Mouse (Mus musculus): ENCODE measurements at regions not wholly inside any gene's neighbourhood (a gene's known extent, or its start where the extent isn't known, plus 50 kb on each side); places are given as distances from the start of the nearest gene placed in this dataset.

DNA sequence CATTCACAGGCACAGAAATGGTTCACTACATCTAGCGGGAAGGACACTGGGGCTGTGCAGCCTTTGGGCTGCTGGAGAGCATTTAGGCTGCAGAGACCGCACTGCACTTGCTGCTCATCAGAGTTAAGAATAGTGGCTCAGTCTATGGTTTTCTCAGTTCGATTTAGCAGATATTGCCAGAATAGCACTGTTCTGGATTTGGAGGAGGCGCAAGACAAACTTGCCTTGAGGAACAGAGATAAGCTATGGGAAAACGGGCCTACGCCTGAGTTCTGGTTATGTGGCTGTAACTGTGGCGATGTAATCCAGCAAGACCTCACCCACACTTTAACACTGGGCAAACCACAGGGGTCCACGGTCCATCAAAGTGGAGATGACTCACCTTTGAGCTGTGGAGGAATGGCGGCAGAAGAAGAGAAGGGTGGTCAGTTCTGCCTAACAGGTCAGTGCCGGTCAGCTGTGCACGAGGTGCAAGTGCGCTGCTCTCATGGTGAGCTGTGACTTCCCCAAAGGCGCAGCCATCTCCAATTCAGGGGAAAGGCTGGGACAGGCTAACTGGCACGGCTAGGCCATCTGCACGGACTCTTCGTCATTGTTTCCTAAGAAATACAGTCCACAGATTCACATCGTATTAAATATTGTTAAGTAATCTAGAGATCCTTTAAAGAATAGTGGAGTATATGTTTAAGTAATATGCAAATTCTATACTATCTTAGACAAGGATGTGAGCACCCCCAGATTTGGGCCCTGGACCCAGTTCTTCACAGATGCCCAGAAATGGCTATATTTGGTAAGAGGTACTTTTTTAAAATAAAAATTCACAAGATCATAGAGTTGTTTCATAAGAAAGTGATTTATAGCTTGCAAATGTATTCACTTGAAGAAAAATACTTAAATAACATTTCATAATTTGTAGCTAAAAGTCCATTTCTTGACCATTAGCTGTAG lies 118.7 kb upstream of the Sgk1 start:
- no peak overlapping the region for H3K4me3 ChIP-seq
- H3K4me2 ChIP-seq, result no peak overlapping the region
- no peak overlapping the region for H3K27ac ChIP-seq
- no peaks in the 10 kb centered on the region for H3K36me3 ChIP-seq
- H3K27me3 ChIP-seq, result no peaks in the 10 kb centered on the region
- 0 out of 2 replicates have a peak, but pooled peaks cover 3% of the 10 kb centered on the region for H3K4me1 ChIP-seq (replicated peaks)
- no peaks in the 10 kb centered on the region for H3K9me3 ChIP-seq
- 93% methylated on average over 17 of the region's 17 CpGs for WGBS
- ATAC-seq (ENCODE audit: low FRiP score), result no peak
- H3K9ac ChIP-seq, result no peak overlapping the region

DNA sequence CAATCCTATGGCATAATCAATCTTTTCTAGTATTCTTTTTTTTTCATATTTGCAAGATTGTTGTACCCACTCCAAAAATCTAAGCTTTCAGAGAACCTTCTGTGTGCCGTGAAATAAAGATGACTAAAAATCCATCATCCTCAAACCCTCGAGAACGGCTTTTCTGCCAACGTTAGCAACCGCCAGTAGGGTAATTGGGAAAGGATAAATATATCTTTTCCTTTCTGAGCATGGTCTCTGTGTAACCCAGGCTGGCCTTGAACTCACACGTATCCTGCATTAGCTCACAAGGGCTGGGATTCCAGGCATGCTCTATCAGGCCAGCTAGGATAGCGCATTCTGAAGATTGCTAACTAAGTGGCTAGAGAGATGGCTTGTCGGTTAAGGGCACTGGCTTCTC lies 117.9 kb upstream of the Sgk1 start:
- Histone ChIP-seq H3K36me3 (no peaks in the 10 kb centered on the region), H3K4me1 (replicated peaks) (0 out of 2 replicates have a peak, but pooled peaks cover 3% of the 10 kb centered on the region), H3K4me3 (no peak overlapping the region), H3K27ac (no peak overlapping the region), H3K27me3 (no peaks in the 10 kb centered on the region), H3K4me2 (no peak overlapping the region), H3K9me3 (no peaks in the 10 kb centered on the region), H3K9ac (no peak overlapping the region)
- 91% methylated on average over 8 of the region's 8 CpGs for WGBS
- ATAC-seq (ENCODE audit: low FRiP score), result no peak

DNA sequence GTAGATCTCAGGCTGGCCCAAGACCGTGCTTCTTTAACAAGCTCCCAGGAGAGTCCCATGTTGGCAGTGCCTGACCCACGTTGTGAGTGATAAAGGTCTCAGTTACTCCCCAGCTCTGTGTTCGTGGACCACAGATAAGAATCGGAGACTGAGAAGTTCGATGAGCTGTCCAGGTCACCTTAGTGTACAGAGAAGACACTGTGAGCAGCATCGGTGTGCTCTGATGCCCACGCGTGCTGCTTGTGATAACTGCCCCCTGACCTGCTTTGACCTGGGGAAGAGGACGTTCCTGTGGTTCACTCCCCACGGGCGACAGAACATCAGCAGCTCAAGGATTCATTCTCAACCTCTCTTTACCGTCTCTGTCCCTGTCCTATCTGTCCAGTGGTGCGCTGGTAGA lies 117.1 kb upstream of the Sgk1 start:
- Histone ChIP-seq H3K27ac (no peak overlapping the region), H3K9me3 (no peaks in the 10 kb centered on the region), H3K27me3 (no peaks in the 10 kb centered on the region), H3K4me3 (no peak overlapping the region), H3K4me2 (no peak overlapping the region), H3K9ac (no peak overlapping the region), H3K4me1 (replicated peaks) (0 out of 2 replicates have a peak, but pooled peaks cover 3% of the 10 kb centered on the region), H3K36me3 (no peaks in the 10 kb centered on the region)
- no peak for ATAC-seq (ENCODE audit: low FRiP score)
- 86% methylated on average over 13 of the region's 13 CpGs for WGBS

DNA sequence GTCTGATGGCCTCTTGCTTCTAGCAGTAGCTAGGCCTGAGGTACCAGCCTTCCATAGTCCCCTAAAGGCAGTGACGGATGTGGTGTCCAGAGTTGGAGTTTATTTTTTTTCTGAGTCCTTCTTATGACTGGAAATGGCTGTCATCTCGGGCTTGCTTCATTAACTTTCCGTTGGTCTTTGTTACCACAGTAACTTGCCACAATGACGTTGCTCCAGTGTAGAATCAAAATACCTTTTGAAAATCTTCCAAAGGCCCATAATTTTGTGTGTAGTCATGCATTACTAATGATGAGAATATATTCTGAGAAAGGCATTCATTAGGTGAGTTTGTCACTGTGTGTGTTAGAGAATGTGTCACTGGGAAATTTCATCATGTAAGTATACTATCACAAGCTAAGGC lies 108.4 kb upstream of the Sgk1 start:
- H3K27ac ChIP-seq, result no peak overlapping the region
- H3K36me3 ChIP-seq, result no peaks in the 10 kb centered on the region
- no peaks in the 10 kb centered on the region for H3K27me3 ChIP-seq
- H3K4me2 ChIP-seq, result no peak overlapping the region
- peaks cover 15% of the 10 kb centered on the region; the same call in 1 of the 2 replicates for H3K4me1 ChIP-seq (replicated peaks)
- ATAC-seq (ENCODE audit: low FRiP score), result no peak
- H3K9me3 ChIP-seq, result no peaks in the 10 kb centered on the region; the same call in 1 of the 2 replicates
- H3K4me3 ChIP-seq, result no peak overlapping the region
- H3K9ac ChIP-seq, result no peak overlapping the region
- whole genome bisulfite sequencing, result 55% methylated on average over 4 of the region's 4 CpGs

DNA sequence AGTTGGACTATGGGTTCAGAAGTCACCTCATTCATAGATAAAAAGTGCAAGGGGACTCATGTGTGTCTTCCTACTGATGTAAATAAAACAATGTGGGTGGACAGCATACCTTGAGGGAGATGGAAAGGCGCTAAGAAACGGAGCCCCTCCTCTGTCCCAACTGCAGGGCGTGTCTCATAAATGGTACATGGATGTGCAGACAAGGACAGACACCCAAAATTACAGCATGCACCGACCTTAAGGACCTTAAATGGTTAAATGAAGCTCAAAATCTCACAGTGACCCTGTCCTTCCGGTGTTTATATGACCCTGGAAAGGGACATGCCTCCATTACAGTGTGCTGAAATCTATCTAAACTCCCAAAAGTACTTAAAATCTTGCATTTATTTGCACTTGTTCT lies 106.5 kb upstream of the Sgk1 start:
- no peak overlapping the region for H3K9ac ChIP-seq
- 87% methylated on average over 5 of the region's 5 CpGs for WGBS
- no peak overlapping the region for H3K4me3 ChIP-seq
- no peak overlapping the region for H3K4me2 ChIP-seq
- peaks cover 15% of the 10 kb centered on the region; the same call in 1 of the 2 replicates for H3K4me1 ChIP-seq (replicated peaks)
- no peak for ATAC-seq (ENCODE audit: low FRiP score)
- H3K27ac ChIP-seq, result no peak overlapping the region
- no peaks in the 10 kb centered on the region for H3K36me3 ChIP-seq
- no peaks in the 10 kb centered on the region; the same call in 1 of the 2 replicates for H3K9me3 ChIP-seq
- H3K27me3 ChIP-seq, result no peaks in the 10 kb centered on the region

DNA sequence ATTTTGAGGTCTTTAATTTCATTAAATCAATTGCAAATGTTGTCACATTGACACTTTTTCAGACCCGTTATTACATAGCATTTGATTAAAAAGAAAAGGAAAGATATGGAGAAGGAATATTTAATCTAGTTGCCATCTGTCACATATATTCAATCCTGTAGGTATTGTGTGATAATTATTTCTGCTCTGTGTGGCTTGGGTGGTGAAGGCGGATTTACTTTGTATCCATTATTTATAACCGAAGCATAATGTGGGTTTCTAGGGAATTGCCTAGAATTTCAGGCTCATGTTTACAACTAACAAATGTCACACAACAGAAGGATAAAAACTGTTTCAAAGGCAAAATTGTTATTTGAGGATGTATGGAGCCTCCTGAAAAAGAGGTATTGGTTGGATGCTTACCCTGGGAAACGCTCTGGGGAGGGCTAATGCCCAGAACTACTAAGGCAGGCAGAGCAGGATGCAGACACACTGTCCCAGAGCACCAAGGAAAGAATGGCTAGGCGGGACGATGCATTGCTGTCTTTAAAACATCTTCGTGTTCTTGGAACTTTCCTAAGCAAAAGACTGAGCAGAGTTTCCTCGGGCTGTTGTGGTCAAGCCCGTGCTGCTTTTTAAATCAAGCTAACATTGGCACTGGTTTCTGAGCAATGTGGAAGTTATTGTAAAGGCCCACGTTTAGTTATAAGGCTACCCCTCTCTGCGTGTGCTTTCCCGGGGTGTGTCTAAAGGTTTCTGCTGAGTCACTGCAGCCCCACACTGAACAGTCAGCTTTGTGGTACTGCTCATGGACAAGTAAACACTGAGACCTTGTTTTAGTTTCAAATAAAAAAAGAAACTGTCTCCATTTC lies 105.8 kb upstream of the Sgk1 start:
- no peak overlapping the region for H3K4me3 ChIP-seq
- no peak overlapping the region for H3K27ac ChIP-seq
- no peaks in the 10 kb centered on the region for H3K27me3 ChIP-seq
- H3K9ac ChIP-seq, result no peak overlapping the region
- H3K36me3 ChIP-seq, result no peaks in the 10 kb centered on the region
- ATAC-seq (ENCODE audit: low FRiP score), result no peak
- H3K4me2 ChIP-seq, result no peak overlapping the region
- H3K4me1 ChIP-seq (replicated peaks), result peaks cover 15% of the 10 kb centered on the region; the same call in 1 of the 2 replicates
- WGBS, result 62% methylated on average over 12 of the region's 12 CpGs
- no peaks in the 10 kb centered on the region for H3K9me3 ChIP-seq

DNA sequence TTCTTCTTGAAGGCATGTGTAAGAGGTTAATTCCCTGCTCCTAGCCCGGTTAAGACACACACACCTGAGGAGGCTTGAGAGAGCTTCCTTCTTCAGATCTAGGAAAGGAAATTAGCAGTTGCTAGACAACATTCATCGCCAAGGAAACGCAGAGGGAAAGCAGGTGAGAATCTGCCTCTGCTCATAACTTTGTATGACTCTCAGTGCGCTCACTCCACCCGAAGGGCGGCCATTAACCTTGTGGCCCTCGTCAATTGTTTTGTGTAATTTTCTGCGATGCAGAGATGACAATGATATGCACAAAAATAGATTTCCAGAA lies 105.3 kb upstream of the Sgk1 start:
- H3K9ac ChIP-seq, result no peak overlapping the region
- no peak overlapping the region for H3K27ac ChIP-seq
- no peaks in the 10 kb centered on the region for H3K27me3 ChIP-seq
- WGBS, result 76% methylated on average over 8 of the region's 8 CpGs
- no peak overlapping the region for H3K4me3 ChIP-seq
- ATAC-seq (ENCODE audit: low FRiP score), result no peak
- H3K4me2 ChIP-seq, result no peak overlapping the region
- peaks cover 15% of the 10 kb centered on the region; the same call in 1 of the 2 replicates for H3K4me1 ChIP-seq (replicated peaks)
- no peaks in the 10 kb centered on the region for H3K9me3 ChIP-seq
- no peaks in the 10 kb centered on the region for H3K36me3 ChIP-seq

DNA sequence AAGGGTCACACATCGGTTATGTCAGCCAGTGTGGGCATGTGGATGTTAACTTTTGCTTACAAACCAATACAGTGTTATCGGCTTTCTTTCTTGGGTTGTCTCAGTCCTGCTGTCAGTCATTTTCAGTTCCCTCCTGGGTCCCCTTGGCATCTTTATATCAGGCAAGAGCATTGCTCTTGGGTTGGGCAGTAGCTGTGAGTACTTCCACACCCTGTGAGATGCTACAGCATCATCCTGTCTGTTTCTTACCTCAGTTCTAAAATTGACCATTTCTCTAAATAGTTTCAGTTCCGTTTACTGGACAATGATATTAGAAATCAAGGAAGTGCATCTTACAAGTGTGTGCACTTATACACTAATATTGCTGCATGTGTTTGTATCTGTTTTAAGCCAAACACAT lies 104.9 kb upstream of the Sgk1 start:
- no peak overlapping the region for H3K9ac ChIP-seq
- no peak overlapping the region for H3K4me2 ChIP-seq
- no peak overlapping the region for H3K4me3 ChIP-seq
- H3K27me3 ChIP-seq, result no peaks in the 10 kb centered on the region
- H3K9me3 ChIP-seq, result no peaks in the 10 kb centered on the region
- peaks cover 15% of the 10 kb centered on the region; the same call in 1 of the 2 replicates for H3K4me1 ChIP-seq (replicated peaks)
- no peak for ATAC-seq (ENCODE audit: low FRiP score)
- WGBS, result 87% methylated on average over 3 of the region's 3 CpGs
- no peaks in the 10 kb centered on the region for H3K36me3 ChIP-seq
- H3K27ac ChIP-seq, result no peak overlapping the region

DNA sequence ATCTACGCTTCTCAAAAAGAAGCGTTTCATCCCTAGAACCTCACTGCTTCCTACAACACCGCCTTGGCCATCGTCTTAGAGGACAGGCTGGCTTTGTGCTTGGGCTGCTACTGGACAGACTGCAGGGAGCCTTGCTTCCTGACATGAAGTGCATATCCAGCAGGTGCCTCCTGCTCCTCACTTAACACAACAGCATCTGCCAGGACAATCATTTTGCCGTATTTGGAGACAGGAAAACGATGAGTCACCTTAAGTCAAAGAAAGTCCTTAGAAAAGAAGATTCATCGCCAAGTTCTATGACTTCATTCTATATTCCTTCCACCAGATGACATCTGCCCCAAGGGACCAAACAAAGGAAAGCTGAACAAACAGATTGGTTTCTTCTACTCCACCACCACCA lies 98.5 kb upstream of the Sgk1 start:
- H3K9me3 ChIP-seq, result no peaks in the 10 kb centered on the region
- WGBS, result 91% methylated on average over 7 of the region's 7 CpGs

DNA sequence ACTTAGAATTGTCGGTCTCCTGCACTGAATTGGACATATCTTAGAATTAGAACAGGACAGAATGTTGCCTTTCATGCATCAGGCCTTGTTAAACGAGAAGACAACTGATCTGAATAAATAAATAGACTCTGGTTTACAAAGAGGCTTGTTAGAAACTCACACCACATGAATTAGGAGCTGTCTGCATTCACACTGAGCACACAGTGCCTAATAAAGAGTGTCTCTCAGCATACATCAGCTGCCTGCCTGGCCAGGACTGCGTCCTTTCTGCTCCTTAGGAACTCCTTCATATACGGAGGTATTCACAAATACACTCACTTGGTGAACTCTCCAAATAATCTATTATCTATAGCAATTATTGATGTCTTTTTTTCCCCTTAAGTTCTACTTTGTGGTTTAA lies 96.9 kb upstream of the Sgk1 start:
- 38% methylated on average over 4 of the region's 4 CpGs for WGBS
- H3K4me1 ChIP-seq (replicated peaks), result 0 out of 2 replicates have a peak, but pooled peaks cover 6% of the 10 kb centered on the region
- H3K4me3 ChIP-seq, result no peak overlapping the region
- no peaks in the 10 kb centered on the region for H3K27me3 ChIP-seq
- H3K36me3 ChIP-seq, result no peaks in the 10 kb centered on the region
- H3K4me2 ChIP-seq, result no peak overlapping the region
- H3K27ac ChIP-seq, result no peak overlapping the region
- no peak for ATAC-seq (ENCODE audit: low FRiP score)
- H3K9me3 ChIP-seq, result no peaks in the 10 kb centered on the region
- H3K9ac ChIP-seq, result no peak overlapping the region

More for the DNA sequence above, 98.5 kb upstream of the Sgk1 start:
- no peak for ATAC-seq (ENCODE audit: low FRiP score)
- Histone ChIP-seq H3K27me3 (no peaks in the 10 kb centered on the region), H3K9ac (no peak overlapping the region), H3K4me1 (replicated peaks) (no peaks in the 10 kb centered on the region), H3K36me3 (no peaks in the 10 kb centered on the region), H3K27ac (no peak overlapping the region), H3K4me2 (no peak overlapping the region), H3K4me3 (no peak overlapping the region)

DNA sequence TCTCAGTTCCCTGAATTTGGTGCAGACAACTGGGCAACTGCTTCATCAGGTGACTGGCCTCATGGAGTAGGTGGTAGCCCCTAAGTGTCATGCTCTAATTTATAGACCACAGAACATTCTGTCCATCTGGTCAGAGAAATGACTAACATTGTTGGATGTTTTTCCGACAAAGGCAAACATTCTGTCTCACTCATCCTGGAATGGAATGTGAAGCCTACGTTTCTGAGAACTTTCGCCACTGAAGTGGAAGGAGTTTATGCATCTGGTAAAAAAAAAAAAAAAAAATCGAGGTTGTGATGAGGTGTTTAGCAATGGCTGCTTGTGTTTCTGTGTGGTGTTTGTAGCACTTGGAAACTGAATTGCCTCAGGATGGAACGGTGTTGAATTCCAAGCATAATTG lies 96.2 kb upstream of the Sgk1 start:
- Histone ChIP-seq H3K27ac (no peak overlapping the region), H3K4me3 (no peak overlapping the region), H3K27me3 (no peaks in the 10 kb centered on the region), H3K4me2 (no peak overlapping the region), H3K9ac (no peak overlapping the region), H3K4me1 (replicated peaks) (0 out of 2 replicates have a peak, but pooled peaks cover 9% of the 10 kb centered on the region), H3K36me3 (no peaks in the 10 kb centered on the region), H3K9me3 (no peaks in the 10 kb centered on the region)
- ATAC-seq (ENCODE audit: low FRiP score), result no peak
- 78% methylated on average over 5 of the region's 5 CpGs for WGBS

DNA sequence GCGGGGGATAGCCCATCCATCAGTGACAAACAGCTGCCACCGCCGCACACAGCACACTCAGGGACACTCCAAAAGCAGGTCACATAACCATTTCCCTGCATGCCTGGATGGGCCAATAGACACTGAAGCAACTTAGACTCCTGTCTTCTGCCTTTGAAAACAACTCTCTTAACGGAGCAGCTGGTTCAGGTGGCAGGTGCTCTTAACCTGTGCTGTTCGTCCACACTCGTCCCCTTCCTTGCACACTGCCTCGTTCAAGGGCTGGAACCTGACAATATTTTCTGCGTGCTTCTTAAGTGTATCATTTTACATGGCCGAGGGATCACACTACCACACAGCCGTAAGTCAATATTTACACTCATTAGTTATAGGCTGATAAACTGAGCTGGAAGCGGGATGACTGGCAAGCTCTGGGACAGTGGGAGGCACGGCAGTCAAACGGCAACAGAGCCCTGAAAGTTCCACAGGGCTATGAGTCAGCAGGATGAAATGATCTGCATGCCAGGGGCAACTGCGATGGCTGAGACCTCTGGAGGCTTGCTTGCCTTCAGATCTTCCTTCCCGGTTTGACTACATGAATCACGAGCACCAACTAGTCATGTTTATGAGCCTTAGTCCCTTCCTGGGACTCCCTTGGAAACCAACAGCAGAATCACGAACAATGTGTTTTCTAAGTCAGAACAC lies 92.0 kb upstream of the Sgk1 start:
- Histone ChIP-seq H3K9me3 (no peaks in the 10 kb centered on the region), H3K9ac (no peak overlapping the region), H3K4me3 (no peak overlapping the region), H3K27ac (no peak overlapping the region), H3K4me2 (no peak overlapping the region), H3K4me1 (replicated peaks) (peaks cover 13% of the 10 kb centered on the region; the same call in 1 of the 2 replicates), H3K36me3 (no peaks in the 10 kb centered on the region), H3K27me3 (no peaks in the 10 kb centered on the region)
- ATAC-seq (ENCODE audit: low FRiP score), result no peak
- 63% methylated on average over 17 of the region's 17 CpGs for WGBS
